Mouse (Mus musculus): ENCODE results near the gene Amd1. TPM values are rescaled to one million over a fixed set of nuclear protein-coding genes. Genes with fewer than 3 reads are reported as not detected.
A peak's percentile ranks its signal among the peaks of the same experiment; 100 is the strongest.

The Amd1 gene
- total RNA-seq (2012; rRNA removed) = 84.7 and 102 TPM in 2 replicates
- 10 to 100 TPM in 1 of 2 experiments, not detected in 1; 81.2 TPM for polyA plus RNA-seq (2012; ENCODE audit: insufficient read depth in 1 of 2, insufficient read length in 2 of 2, low read depth in 1 of 2, low replicate concordance in 2 of 2, missing spikeins in 1 of 2)

- no peaks in the 10 kb centered on the region for H3K9me3 ChIP-seq (replicated peaks; ENCODE audit: insufficient read depth, low read length)
- peak within 1 kb of the TSS; percentile 90 for H3K27ac ChIP-seq (ENCODE audit: control insufficient read depth, low read depth, low read length)
- peak within 1 kb of the TSS; percentile 95 for H3K9ac ChIP-seq (ENCODE audit: control insufficient read depth, low read depth, low read length, poor library complexity, severe bottlenecking)
- H3K4me1 ChIP-seq (ENCODE audit: control insufficient read depth in 1 of 2, insufficient read depth in 2 of 2, low read length in 2 of 2) = peaks cover 8 to 10% of the 10 kb centered on the region in 2 experiments; a peak in 2 of 4 replicates
- H3K36me3 ChIP-seq (ENCODE audit: control insufficient read depth in 1 of 2, insufficient read depth in 2 of 2, low read length in 2 of 2) = peaks cover 0 to 22% of the 10 kb centered on the region in 2 experiments; a peak in 2 of 4 replicates
- peak; percentile 99 for DNase-seq (ENCODE audit: low read depth, low spot score)
- peaks cover 47% of the 10 kb centered on the region for H3K79me2 ChIP-seq (ENCODE audit: control insufficient read depth, insufficient read depth, low read length, poor library complexity)
- TF ChIP-seq TCF12 (IDR thresholded peaks at IDR 0.05; ENCODE audit: low read depth, low read length) = peak; percentile 58
- TF ChIP-seq MXI1 (IDR thresholded peaks at IDR 0.05; ENCODE audit: low read depth, low read length) = peak; percentile 79; the same call in 1 of the 2 replicates
- peak; percentile 44; the same call in 1 of the 2 replicates for TF ChIP-seq E2F4 (IDR thresholded peaks at IDR 0.05; ENCODE audit: borderline replicate concordance, low read depth, low read length)
- TF ChIP-seq POLR2AphosphoS5 (IDR thresholded peaks at IDR 0.05; ENCODE audit: borderline replicate concordance, low read depth, low read length) = peak; percentile 89
- 0 out of 2 replicates have a peak, but pooled peaks have one; percentile 28 for TF ChIP-seq CHD1 (IDR thresholded peaks at IDR 0.05; ENCODE audit: low read depth, low read length)
- peak; percentile 84 for TF ChIP-seq POLR2AphosphoS2 (IDR thresholded peaks at IDR 0.05; ENCODE audit: low read length)
- TF ChIP-seq HCFC1 (IDR thresholded peaks at IDR 0.05; ENCODE audit: low read depth, low read length) = peak; percentile 76
- peak; percentile 15; the same call in 1 of the 2 replicates for TF ChIP-seq RCOR1 (IDR thresholded peaks at IDR 0.05; ENCODE audit: low read depth, low read length)
- 0 out of 2 replicates have a peak, but pooled peaks have one; percentile 46 for TF ChIP-seq ELF1 (IDR thresholded peaks at IDR 0.05; ENCODE audit: low read depth, low read length)
- TF ChIP-seq MEF2A (IDR thresholded peaks at IDR 0.05; ENCODE audit: extremely low read depth, insufficient replicate concordance, low read depth, low read length, poor library complexity, severe bottlenecking) = no peak
- peak; percentile 39 to 48; a peak in 3 of 4 replicates for TF ChIP-seq EP300 (IDR thresholded peaks at IDR 0.05; ENCODE audit: low read depth in 1 of 2, low read length in 2 of 2)
- peak; percentile 20; the same call in 1 of the 2 replicates for TF ChIP-seq TAL1 (IDR thresholded peaks at IDR 0.05; ENCODE audit: low read length)
- TF ChIP-seq POLR2A (IDR thresholded peaks at IDR 0.05; ENCODE audit: control insufficient read depth in 1 of 2, insufficient read depth in 1 of 2, low read depth in 1 of 2, low read length in 2 of 2, poor library complexity in 1 of 2) = peak; percentile 14 to 74; a peak in 2 of 4 replicates
- TF ChIP-seq MAX (IDR thresholded peaks at IDR 0.05; ENCODE audit: low read length) = peak; percentile 86
- TF ChIP-seq GATA1 (IDR thresholded peaks at IDR 0.05; ENCODE audit: low read depth, low read length) = peak; percentile 82
- peak; percentile 86 for TF ChIP-seq MYC (IDR thresholded peaks at IDR 0.05; ENCODE audit: low read depth, low read length)
- TF ChIP-seq CHD2 (IDR thresholded peaks at IDR 0.05; ENCODE audit: low read length) = peak; percentile 59
- no peak for TF ChIP-seq BHLHE40 (IDR thresholded peaks at IDR 0.05; ENCODE audit: borderline replicate concordance, low read depth, low read length)
- TF ChIP-seq NELFE (IDR thresholded peaks at IDR 0.05; ENCODE audit: low read depth, low read length) = peak; percentile 51
- TF ChIP-seq ZMIZ1 (IDR thresholded peaks at IDR 0.05; ENCODE audit: low read depth, low read length) = peak; percentile 76
- no peak for TF ChIP-seq SMC3 (IDR thresholded peaks at IDR 0.05; ENCODE audit: low read depth, low read length)
- TF ChIP-seq NRF1 (IDR thresholded peaks at IDR 0.05; ENCODE audit: insufficient read depth, low read depth, low read length, poor library complexity, severe bottlenecking) = no peak
- no peak for TF ChIP-seq USF2 (IDR thresholded peaks at IDR 0.05; ENCODE audit: borderline replicate concordance in 1 of 2, insufficient read depth in 1 of 2, low read depth in 1 of 2, low read length in 2 of 2)
- peak; percentile 31; the same call in 1 of the 2 replicates for TF ChIP-seq MAZ (IDR thresholded peaks at IDR 0.05; ENCODE audit: low read depth, low read length)
- no peak for TF ChIP-seq ZC3H11A (IDR thresholded peaks at IDR 0.05; ENCODE audit: low read depth, low read length)
- TF ChIP-seq TBP (IDR thresholded peaks at IDR 0.05; ENCODE audit: low read depth, low read length) = peak; percentile 98
- TF ChIP-seq ETS1 (IDR thresholded peaks at IDR 0.05; ENCODE audit: low read depth, low read length) = peak; percentile 71
- TF ChIP-seq MAFK (IDR thresholded peaks at IDR 0.05; ENCODE audit: borderline replicate concordance, low read depth, low read length) = no peak
- TF ChIP-seq JUND (IDR thresholded peaks at IDR 0.05; ENCODE audit: low read depth, low read length) = no peak
- H3K4me3 ChIP-seq (ENCODE audit: control insufficient read depth in 1 of 2, insufficient read depth in 1 of 2, low read depth in 2 of 2, low read length in 2 of 2) = peak within 1 kb of the TSS; percentile 89 to 96
- H3K27me3 ChIP-seq (ENCODE audit: control insufficient read depth in 1 of 2, insufficient read depth in 2 of 2, low read length in 2 of 2) = no peaks in the 10 kb centered on the region
Measured at GRCm38 (mm10) chr10:40302140-40302985, at the start of gene Amd1. Gene Amd1 (minus strand): TSS chr10:40302186.

Data from MEL (cell line).